Mouse (Mus musculus) megakaryocyte, adult 5-6 weeks (primary cell): Measurements from ENCODE around the gene Mfsd10. TPM values are rescaled to one million over a fixed set of nuclear protein-coding genes. Genes with fewer than 3 reads are reported as not detected.

Experiments
- ATAC-seq: 2 replicates; pipeline ENCODE4 v1.8.0; 2016; ENCODE audit warnings: mild to moderate bottlenecking, inconsistent platforms; ENCODE audit not compliant: poor library complexity, severe bottlenecking
- total RNA-seq, 2 experiments: library from RNA; stranded (forward) in 1 of 2; stranded (reverse) in 1 of 2; fragments of 153-499, 151-499 nt in 1 of 2; fragments of 221-1000, 200-1000 nt in 1 of 2; gene quantifications; 2 replicates each; pipeline versions ENCODE4 v1.2.3 to v1.2.4; 2015 to 2017

The Mfsd10 gene
- total RNA-seq (2015): 66.9 and 125 TPM in 2 replicates
- total RNA-seq (2017): 70.1 and 85.8 TPM in 2 replicates

DNA sequence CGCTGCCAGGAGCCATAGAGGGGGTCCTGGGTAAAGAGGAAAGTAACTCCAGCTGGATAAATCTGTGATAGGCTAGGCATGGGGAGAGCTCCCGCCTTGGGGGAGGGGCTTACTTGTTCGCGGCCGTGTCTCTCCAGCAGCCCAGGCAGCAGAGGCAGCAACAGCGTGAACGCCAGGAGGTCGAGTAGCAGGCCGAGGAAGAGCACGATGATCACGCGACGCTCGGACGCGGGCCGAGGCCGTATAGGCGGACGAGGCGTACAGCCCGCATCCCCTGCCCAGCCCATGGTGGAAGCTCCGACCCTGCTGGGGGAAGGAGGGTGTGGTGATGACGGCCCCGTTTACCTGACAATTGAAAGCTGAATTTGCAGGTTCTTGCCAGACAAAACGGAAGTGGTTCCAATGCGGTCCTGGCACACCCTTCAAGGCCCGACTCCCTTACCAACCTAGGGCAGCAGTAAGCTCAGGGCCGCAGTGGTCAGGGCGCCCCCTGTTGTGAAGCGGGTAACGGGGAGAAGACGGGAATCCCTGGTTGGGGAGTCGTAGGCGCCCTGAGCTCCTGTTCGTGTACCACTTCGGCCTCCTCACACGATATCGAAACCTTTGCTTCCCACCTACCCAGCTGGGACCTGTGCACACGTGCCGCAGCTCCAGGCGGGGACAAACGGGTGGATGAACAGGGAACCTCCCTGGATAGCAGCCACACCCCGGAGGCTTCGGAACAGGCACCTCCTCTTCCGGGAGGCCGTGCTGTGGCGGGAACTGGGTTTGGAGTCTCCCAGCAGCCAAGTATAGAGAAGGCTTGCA is at the start of gene Mfsd10:
Mfsd10 (minus strand) TSS at position 732 of the 807 bp plus-strand sequence.
- ATAC-seq: peak; percentile 66

GRCm38 (mm10) chr5:34670280-34670679 is 33.3 kb upstream of the Mfsd10 start:
- peak; percentile 47; the same call in 1 of the 2 replicates for ATAC-seq

DNA sequence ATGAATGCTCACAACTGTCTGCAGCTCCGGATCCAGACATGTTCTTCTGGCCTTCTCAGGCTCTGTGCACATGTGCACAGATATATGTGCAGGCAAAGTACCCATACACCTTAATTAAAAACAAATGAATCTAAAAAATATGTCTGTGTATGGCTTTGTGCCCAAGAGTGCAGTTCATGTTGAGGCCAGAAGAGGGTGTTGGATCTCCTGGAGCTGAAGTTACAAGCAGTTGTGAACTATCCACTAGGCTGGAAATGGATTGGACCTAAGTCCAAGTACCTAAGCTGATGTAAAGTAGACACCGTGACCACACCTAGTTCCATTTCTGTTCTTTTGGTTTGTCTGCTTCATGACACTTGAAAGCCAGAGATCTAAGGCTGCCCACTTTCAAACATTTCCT is 32.5 kb upstream of the Mfsd10 start:
- no peak for ATAC-seq

- no peak for ATAC-seq
Observed at GRCm38 (mm10) chr5:34663231-34663630, 26.2 kb upstream of the Mfsd10 start.

GRCm38 (mm10) chr5:34661909-34662308 is 24.9 kb upstream of the Mfsd10 start:
- ATAC-seq: no peak

- 0 out of 2 replicates have a peak, but pooled peaks have one; percentile 0 for ATAC-seq
Observed at GRCm38 (mm10) chr5:34660591-34661130, 23.6 kb upstream of the Mfsd10 start.

DNA sequence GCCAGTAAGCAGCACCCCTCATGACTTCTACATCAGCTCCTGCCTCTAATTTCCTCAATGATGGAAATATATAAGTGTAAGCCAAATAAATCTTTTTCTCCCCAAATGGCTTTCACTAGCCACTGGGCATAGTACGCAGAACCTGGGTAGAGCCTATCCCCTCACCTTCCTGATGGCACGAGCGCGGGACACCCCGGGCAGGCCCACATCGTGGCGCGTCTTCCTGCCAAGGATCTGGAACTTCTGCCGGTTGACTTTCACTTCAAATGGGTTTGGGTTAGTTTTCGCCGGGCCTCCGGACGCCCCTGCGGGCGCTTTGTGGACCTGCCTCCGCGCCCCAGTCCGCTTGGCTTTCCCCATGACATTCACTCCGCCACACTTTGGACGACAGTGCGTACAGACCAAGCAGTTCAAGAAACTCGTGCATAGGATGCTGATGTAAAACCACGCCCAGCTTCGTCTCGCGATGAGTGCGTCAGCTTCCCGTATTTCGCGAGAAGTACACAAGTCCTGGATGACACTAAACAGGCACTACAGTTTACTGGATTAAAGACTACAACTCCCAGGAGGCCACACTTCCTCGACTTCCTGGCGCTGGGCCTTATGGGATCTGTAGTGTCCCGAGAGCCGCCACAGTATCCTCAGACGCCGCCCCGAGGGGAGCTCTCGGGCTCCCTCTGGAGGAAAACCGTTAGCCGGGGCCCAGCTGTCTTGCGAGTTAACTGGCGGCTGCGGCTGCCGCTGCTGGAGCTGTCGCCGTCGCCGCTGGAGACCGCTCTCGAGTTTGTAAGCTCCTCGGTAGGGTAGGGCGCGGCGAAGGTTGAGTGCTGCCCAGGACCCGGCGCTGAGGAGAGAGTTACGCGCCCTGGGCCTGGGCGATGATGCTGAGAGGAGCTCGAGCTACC is 22.9 kb upstream of the Mfsd10 start, which contains the start of the genes Nop14 and Grk4:
Nop14 (minus strand) TSS at position 463 of the 905 bp plus-strand sequence.
Grk4 (plus strand) TSS at position 694 of the 905 bp plus-strand sequence.
- ATAC-seq: peak; percentile 94

GRCm38 (mm10) chr5:34657556-34657955 is 20.5 kb upstream of the Mfsd10 start:
- no peak for ATAC-seq

GRCm38 (mm10) chr5:34654881-34655280 is 17.9 kb upstream of the Mfsd10 start:
- ATAC-seq: no peak

DNA sequence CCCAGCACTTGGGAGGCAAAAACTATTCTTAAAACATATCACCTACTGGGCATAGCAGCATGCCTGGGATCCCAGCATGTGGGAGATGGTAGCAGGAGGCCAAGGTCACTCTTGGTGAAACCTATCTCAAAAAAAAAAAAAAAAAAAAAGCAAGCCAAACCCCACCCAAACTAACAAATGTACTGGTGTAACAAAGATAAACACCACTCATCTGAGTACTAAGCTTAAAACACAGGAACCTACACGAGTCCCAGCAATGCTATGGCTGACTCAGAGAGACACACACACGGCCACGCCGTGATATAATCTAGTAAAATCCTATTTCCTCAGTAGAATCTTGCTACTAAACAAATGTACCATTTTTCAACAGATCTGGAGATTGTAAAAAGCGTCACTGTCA is 15.9 kb upstream of the Mfsd10 start:
- ATAC-seq: no peak

DNA sequence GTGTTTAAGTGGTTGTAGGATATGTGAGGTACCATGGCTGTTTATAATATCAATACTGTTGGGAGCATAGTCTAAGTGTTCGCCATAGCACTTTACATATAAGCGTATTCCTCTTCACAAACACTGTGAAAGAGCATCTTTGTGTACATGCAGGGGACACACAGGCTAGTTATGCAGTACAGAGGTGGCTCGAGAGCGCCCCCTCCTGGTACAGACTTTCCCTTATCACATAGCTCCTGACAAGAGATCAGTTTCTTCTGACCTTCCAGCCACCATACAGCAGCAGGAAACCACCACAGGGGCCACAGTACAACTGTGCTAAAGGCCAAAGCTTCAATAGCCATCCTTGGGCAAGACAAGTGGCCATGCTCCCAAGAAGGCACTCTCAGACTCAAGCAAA is 10.6 kb upstream of the Mfsd10 start:
- ATAC-seq: peak; percentile 82

DNA sequence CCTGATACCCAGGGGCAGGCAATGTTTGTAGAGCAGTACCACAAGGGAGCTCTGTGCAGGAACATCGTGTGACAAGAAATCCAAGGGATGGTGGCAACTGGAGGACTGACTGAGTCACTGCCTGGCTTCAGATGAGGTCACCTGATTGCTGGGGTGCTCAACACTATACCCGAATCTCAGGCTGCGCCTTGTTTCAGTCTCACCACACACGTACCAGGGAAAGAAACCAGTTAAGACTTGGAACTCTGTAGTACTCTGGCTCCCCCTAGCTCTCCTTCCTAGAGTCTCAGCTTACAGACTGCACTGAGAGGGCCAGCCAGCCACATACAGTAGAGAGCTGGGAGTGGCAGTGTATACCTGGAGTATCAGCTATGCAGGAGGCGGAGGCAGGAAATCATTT is 5.9 kb upstream of the Mfsd10 start:
- ATAC-seq: peak; percentile 79

- ATAC-seq: no peak
Observed at GRCm38 (mm10) chr5:34641991-34642390, 5.0 kb upstream of the Mfsd10 start.

- no peak for ATAC-seq
Observed at GRCm38 (mm10) chr5:34637591-34638156, 662 bp upstream of the Mfsd10 start.

DNA sequence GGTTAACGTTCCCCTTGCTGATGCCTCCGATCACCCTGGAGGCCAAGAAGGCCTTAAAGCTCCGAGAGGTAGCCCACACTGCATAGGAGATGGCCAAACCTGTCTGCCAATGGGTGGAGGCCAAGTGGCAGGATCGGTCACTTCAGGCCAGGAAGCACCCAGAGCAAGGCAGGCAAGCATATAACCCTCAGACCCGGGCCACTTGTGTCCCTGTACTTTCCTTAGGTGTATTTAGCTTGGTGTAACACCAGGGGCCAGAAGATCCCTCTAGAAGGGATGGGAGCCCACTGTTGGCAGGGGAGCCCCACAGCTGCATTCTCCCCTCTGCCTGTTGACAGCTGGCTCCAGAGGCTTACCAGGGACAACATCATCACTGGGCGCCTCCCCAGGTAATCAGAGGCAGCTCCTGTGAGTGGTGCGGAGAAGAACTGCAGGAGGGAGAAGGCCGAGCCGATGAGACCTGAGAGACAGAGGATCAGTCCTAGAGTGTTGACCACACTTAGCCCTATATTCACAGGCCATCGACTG is 1.3 kb downstream of the Mfsd10 start:
- ATAC-seq: no peak

DNA sequence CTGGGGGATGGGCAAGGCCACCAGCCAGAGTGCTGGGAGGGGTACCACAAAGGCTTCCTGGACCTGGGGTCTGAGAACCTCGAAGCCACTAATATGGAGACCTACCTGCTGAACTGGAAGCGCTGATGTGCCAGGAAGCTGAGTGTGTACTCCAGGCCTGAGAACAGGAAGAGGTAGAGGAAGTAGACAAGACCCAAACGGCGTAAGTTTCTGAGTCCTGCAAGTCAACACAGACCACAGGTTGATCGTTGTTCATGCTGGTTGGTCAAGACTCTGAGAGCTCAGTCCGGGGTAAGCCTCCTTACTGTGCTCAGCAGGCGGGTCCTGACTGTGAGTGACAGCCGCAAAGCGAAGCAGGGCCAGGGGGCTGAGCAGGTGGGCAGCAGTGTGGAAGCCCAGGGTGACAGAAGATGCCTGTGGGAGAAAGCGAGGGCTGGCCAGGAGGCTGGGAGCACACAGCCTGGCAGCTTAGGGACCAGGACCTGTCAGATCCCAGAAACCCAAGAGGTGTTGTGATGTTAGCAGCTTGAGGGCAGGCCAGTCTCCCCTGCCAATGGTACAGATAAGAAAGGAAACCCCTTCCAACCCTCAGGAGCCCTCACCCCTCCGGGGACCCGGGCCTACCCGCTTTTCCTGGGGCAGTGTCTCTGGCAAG is 2.1 kb downstream of the Mfsd10 start:
- ATAC-seq: peak; percentile 45

DNA sequence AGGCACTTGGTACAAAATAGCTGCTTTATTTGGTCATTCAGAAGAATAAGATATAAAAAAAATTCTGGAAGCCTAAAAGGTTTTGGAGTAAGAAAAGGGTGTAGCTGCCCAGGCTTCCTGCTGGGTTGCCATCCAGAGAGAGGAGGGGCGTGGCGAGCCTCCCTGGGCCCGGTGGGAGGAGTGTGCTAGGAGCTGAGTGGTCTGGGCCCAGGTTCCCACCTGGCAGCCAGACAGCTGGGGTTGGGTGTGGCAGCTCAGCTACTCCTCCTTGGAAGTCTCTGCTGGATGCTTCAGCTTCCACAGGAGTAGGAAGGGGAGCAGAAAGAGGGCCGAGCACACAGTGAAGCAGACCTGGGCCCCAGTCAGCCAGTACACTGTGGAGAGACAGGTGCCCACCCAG is 3.4 kb downstream of the Mfsd10 start:
- ATAC-seq: no peak

DNA sequence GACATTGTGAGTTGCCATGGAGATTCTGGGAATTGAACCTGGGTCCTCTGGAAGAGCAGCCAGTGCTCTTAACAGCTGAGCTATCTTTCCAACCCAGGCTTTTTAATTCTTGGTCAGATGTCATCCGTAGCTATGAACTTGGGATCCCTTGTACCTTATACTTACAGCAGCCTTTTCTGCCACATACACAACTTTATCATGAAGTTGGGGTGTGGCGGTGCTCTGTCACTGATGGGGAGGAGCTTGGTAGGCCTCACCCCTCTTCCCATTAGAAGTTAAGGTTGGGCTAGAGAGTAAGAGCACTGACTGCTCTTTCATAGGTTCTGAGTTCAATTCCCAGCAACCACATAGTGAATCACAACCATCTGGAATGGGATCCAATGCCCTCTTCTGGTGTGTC is 4.0 kb downstream of the Mfsd10 start:
- no peak for ATAC-seq

DNA sequence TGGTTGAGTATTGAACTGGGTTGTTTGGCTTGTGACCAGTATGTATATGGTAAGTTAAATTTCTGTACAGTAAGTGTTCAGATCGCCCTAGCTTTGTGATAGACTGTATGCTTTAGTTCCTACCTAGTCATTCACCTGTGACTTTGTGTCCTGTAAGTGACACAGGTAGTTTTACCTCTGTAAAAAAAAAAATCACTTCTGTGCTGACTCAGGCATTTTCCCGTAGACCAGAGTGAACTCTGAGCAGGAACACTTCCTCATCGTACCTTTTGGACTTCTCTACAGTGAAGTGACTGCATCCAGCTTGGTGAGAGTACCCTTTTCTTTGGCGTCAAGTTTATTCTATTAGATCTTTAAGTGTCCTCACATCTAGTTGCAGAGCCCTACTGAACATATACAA is 27.0 kb downstream of the Mfsd10 start:
- ATAC-seq: no peak

GRCm38 (mm10) chr5:34608226-34608625 is 28.8 kb downstream of the Mfsd10 start:
- ATAC-seq: no peak
